Mouse (Mus musculus) heart, postnatal 0 days (tissue): ENCODE data around the gene Stag3.

Experiments used
- CTCF ChIP-seq: IDR thresholded peaks from 2 replicates; pipeline ENCODE4 v1.5.1; 2016; ENCODE audit warnings: antibody characterized with exemption, control low read depth, low read depth
- EP300 ChIP-seq: IDR thresholded peaks from 2 replicates; pipeline ENCODE4 v1.6.1; 2016; ENCODE audit warnings: antibody characterized with exemption, low read depth

GRCm38 (mm10) chr5:138262582-138263240 lies 17.3 kb upstream of the Stag3 start:
- TF ChIP-seq CTCF (no peak), EP300 (no peak)
